ENCODE assay signal across 8 mouse cellular contexts in genomic region chr2:10374207-10375023, GRCm38 (mm10). TPM values are rescaled to one million over a fixed set of nuclear protein-coding genes. Genes with fewer than 3 reads are reported as not detected.
DNase-seq lines count a peak whose midpoint lies in the region; ATAC-seq and TF ChIP-seq lines count a peak whose summit lies in the region.

No protein-coding gene starts in this region.

- no peaks in the 10 kb centered on the region for H3K79me2 ChIP-seq in liver, adult 2 months (ENCODE audit: control insufficient read depth, insufficient read depth, low read length)

- peak; percentile 23 for DNase-seq in gastrocnemius, postnatal 14 days
- DNase-seq in gastrocnemius, adult 8-10 months (ENCODE audit: low spot score in 2 of 2): no peak
- DNase-seq in ES-CJ7 (ENCODE audit: low read depth, low spot score): peak; percentile 74
- DNase-seq in embryonic facial prominence, embryonic 11.5 days (ENCODE audit: low spot score): peak; percentile 68
- no peak for DNase-seq in liver, adult 2 months (ENCODE audit: extremely low read depth, low read depth, low spot score)
- peak; percentile 84 for DNase-seq in neural tube, embryonic 11.5 days (ENCODE audit: low spot score)
- DNase-seq in MN1 (ENCODE audit: low spot score): no peak

- no peaks in the 10 kb centered on the region for H3K36me3 ChIP-seq in embryonic facial prominence, embryonic 11.5 days (replicated peaks; ENCODE audit: control insufficient read depth, insufficient read depth, low read depth, low read length)
- H3K36me3 ChIP-seq in hindbrain, embryonic 12.5 days: no peaks in the 10 kb centered on the region
- H3K36me3 ChIP-seq in liver, adult 2 months (ENCODE audit: control insufficient read depth, insufficient read depth, low read length): no peaks in the 10 kb centered on the region
- no peaks in the 10 kb centered on the region for H3K36me3 ChIP-seq in neural tube, embryonic 11.5 days (ENCODE audit: control insufficient read depth, insufficient read depth, low read length)

- TF ChIP-seq CTCF in liver, adult 2 months (IDR thresholded peaks at IDR 0.05; ENCODE audit: low read depth, low read length): peak; percentile 12; the same call in 1 of the 2 replicates

- peak overlapping the region; percentile 56 for H3K4me3 ChIP-seq in embryonic facial prominence, embryonic 11.5 days (ENCODE audit: low read depth, low read length)
- peak overlapping the region; percentile 55 for H3K4me3 ChIP-seq in hindbrain, embryonic 12.5 days
- no peak overlapping the region for H3K4me3 ChIP-seq in liver, adult 2 months (ENCODE audit: insufficient read depth, low read depth, low read length)
- peak overlapping the region; percentile 56 for H3K4me3 ChIP-seq in neural tube, embryonic 11.5 days (ENCODE audit: low read depth, low read length)

- H3K27me3 ChIP-seq in embryonic facial prominence, embryonic 11.5 days (ENCODE audit: control insufficient read depth, insufficient read depth, low read length): peaks cover 48% of the 10 kb centered on the region
- peaks cover 59% of the 10 kb centered on the region for H3K27me3 ChIP-seq in hindbrain, embryonic 12.5 days
- peaks cover 26% of the 10 kb centered on the region; the same call in 1 of the 2 replicates for H3K27me3 ChIP-seq in liver, adult 2 months (ENCODE audit: control insufficient read depth, insufficient read depth, low read length)
- peaks cover 47% of the 10 kb centered on the region for H3K27me3 ChIP-seq in neural tube, embryonic 11.5 days (ENCODE audit: control insufficient read depth, insufficient read depth, low read length)

- no peaks in the 10 kb centered on the region for H3K9me3 ChIP-seq in embryonic facial prominence, embryonic 11.5 days (replicated peaks; ENCODE audit: control insufficient read depth, low read length)
- H3K9me3 ChIP-seq in hindbrain, embryonic 12.5 days (replicated peaks): no peaks in the 10 kb centered on the region
- no peaks in the 10 kb centered on the region for H3K9me3 ChIP-seq in neural tube, embryonic 11.5 days (ENCODE audit: control insufficient read depth, low read length)

- H3K27ac ChIP-seq in embryonic facial prominence, embryonic 11.5 days (replicated peaks; ENCODE audit: low read depth, low read length): no peak overlapping the region
- no peak overlapping the region for H3K27ac ChIP-seq in hindbrain, embryonic 12.5 days
- H3K27ac ChIP-seq in liver, adult 2 months (replicated peaks; ENCODE audit: insufficient read depth, low read depth, low read length): no peak overlapping the region
- H3K27ac ChIP-seq in neural tube, embryonic 11.5 days (ENCODE audit: low read depth, low read length): no peak overlapping the region

- no peak for TF ChIP-seq POLR2A in liver, adult 2 months (IDR thresholded peaks at IDR 0.05; ENCODE audit: extremely low read depth, insufficient read depth, low read length)

- ATAC-seq in embryonic facial prominence, embryonic 11.5 days (replicated peaks; ENCODE audit: insufficient number of reproducible peaks, low FRiP score, low TSS enrichment, low read depth): peak; percentile 75
- ATAC-seq in hindbrain, embryonic 12.5 days (ENCODE audit: low FRiP score): peak; percentile 81
- ATAC-seq in neural tube, embryonic 11.5 days (ENCODE audit: insufficient read depth, low FRiP score, low TSS enrichment): peak; percentile 84

- intact Hi-C loops in gastrocnemius, postnatal 14 days (cut with DNase I; ENCODE audit: low total_unique reads): no loop called here

- no peaks in the 10 kb centered on the region for H3K4me1 ChIP-seq in embryonic facial prominence, embryonic 11.5 days (ENCODE audit: control insufficient read depth, insufficient read depth, low read length)
- H3K4me1 ChIP-seq in hindbrain, embryonic 12.5 days: peaks cover 13% of the 10 kb centered on the region
- peaks cover 11% of the 10 kb centered on the region for H3K4me1 ChIP-seq in liver, adult 2 months (ENCODE audit: control insufficient read depth, insufficient read depth, low read length)
- H3K4me1 ChIP-seq in neural tube, embryonic 11.5 days (ENCODE audit: control insufficient read depth, insufficient read depth, low read length): 0 out of 2 replicates have a peak, but pooled peaks cover 6% of the 10 kb centered on the region

- peak overlapping the region; percentile 41 for H3K9ac ChIP-seq in embryonic facial prominence, embryonic 11.5 days (replicated peaks; ENCODE audit: low read length)
- peak overlapping the region; percentile 60 for H3K9ac ChIP-seq in hindbrain, embryonic 12.5 days
- no peak overlapping the region for H3K9ac ChIP-seq in liver, adult 2 months (ENCODE audit: low read depth, low read length)
- H3K9ac ChIP-seq in neural tube, embryonic 11.5 days (ENCODE audit: low read length): peak overlapping the region; percentile 29; the same call in 1 of the 2 replicates

- under 1% methylated on average over 34 of the region's 34 CpGs for WGBS in embryonic facial prominence, embryonic 11.5 days
- under 1% methylated on average over 34 of the region's 34 CpGs for WGBS in hindbrain, embryonic 12.5 days
- 2% methylated on average over 34 of the region's 34 CpGs for WGBS in liver, adult 2 months
- WGBS in neural tube, embryonic 11.5 days: under 1% methylated on average over 34 of the region's 34 CpGs

- H3K4me2 ChIP-seq in embryonic facial prominence, embryonic 11.5 days (ENCODE audit: low read depth, low read length): peak overlapping the region; percentile 93
- H3K4me2 ChIP-seq in hindbrain, embryonic 12.5 days (replicated peaks): peak overlapping the region; percentile 97
- H3K4me2 ChIP-seq in neural tube, embryonic 11.5 days (ENCODE audit: low read depth): peak overlapping the region; percentile 94

RNA-seq across cellular contexts. Expression of gene Sfmbt2, which starts 4.1 kb away (rescaled TPM):
- total RNA-seq in gastrocnemius, postnatal 14 days (2021): under 1 TPM; 0.31 to 0.40 TPM
- under 1 TPM in 2 of 4 experiments, not detected in 2; 0.08 to 0.20 TPM for total RNA-seq in gastrocnemius, adult 8-10 months (2022)
- 1.0 and 1.8 TPM in 2 replicates for polyA plus RNA-seq in embryonic facial prominence, embryonic 11.5 days (2014; fragmentation: Nextera tagmentation; extraction: Ambion mirVana)
- polyA plus RNA-seq in hindbrain, embryonic 12.5 days (2016; fragmentation: Nextera tagmentation; extraction: Ambion mirVana): 2.6 and 3.0 TPM in 2 replicates
- total RNA-seq in liver, adult 2 months (2014; rRNA removed): under 0.01 and 0.07 TPM in 2 replicates
- polyA plus RNA-seq in liver, adult 2 months (2012; rRNA removed): 0.05 and 0.06 TPM in 2 replicates
- 2.0 and 2.7 TPM in 2 replicates for polyA plus RNA-seq in neural tube, embryonic 11.5 days (2014; fragmentation: Nextera tagmentation; extraction: Ambion mirVana)

Comparison
In these comparisons a context has a peak if more than half of its experiments do, and no peak if none do; other contexts are left out.
1. DNase-seq: peak in gastrocnemius, postnatal 14 days (single experiment), ES-CJ7 (single experiment), embryonic facial prominence, embryonic 11.5 days (single experiment) and neural tube, embryonic 11.5 days (single experiment); none in gastrocnemius, adult 8-10 months (0 of 2), liver, adult 2 months (single experiment) and MN1 (single experiment).
2. Peak in every context shown above with its lines, with median percentiles within 50 percentile points of each other: ATAC-seq and H3K4me2 ChIP-seq.